Mouse (Mus musculus) ES-E14 (cell line): Measurements from ENCODE around the gene Cdc6. TPM values are rescaled to one million over a fixed set of nuclear protein-coding genes. Genes with fewer than 3 reads are reported as not detected.

Source experiments
- DNase-seq: peaks from one replicate; pipeline ENCODE4 v3.0.0-alpha.2; 2013; ENCODE audit warnings: low read depth, low spot score
- H3K27ac ChIP-seq: 2 replicates; pipeline ENCODE4 v1.5.1; 2012; ENCODE audit warnings: low read depth, mild to moderate bottlenecking, low read length, moderate library complexity, mixed read lengths; ENCODE audit not compliant: poor library complexity, insufficient read depth, severe bottlenecking
- H3K36me3 ChIP-seq: 2 replicates; pipeline ENCODE4 v1.6.1; 2012; ENCODE audit warnings: mild to moderate bottlenecking, low read length, moderate library complexity, mixed read lengths; ENCODE audit not compliant: control insufficient read depth, poor library complexity, insufficient read depth, severe bottlenecking
- H3K4me1 ChIP-seq, 2 experiments: fragments of 150-350 bp in 1 of 2; sonication (generic) in 1 of 2; 2 replicates each; pipeline ENCODE4 v1.6.1; 2012; ENCODE audit warnings: low read length in 2 of 2, mild to moderate bottlenecking in 1 of 2, mixed read lengths in 1 of 2; ENCODE audit not compliant: control insufficient read depth in 2 of 2, insufficient read depth in 2 of 2, poor library complexity in 1 of 2
- H3K4me3 ChIP-seq, 2 experiments: fragments of 150-350 bp in 1 of 2; sonication (generic) in 1 of 2; 2 replicates each; pipeline ENCODE4 v1.5.1; 2012; ENCODE audit warnings: low read length in 2 of 2, low read depth in 1 of 2, mild to moderate bottlenecking in 1 of 2, mixed read lengths in 1 of 2; ENCODE audit not compliant: insufficient read depth in 1 of 2, poor library complexity in 1 of 2, severe bottlenecking in 1 of 2
- H3K9ac ChIP-seq: 2 replicates; pipeline ENCODE4 v1.6.1; 2012; ENCODE audit warnings: low read depth, mild to moderate bottlenecking, low read length, mixed read lengths; ENCODE audit not compliant: poor library complexity, insufficient read depth, severe bottlenecking
- H3K9me3 ChIP-seq: fragments of 150-350 bp; sonication (generic); 2 replicates; pipeline ENCODE4 v1.6.1; 2012; ENCODE audit warnings: low read depth, mild to moderate bottlenecking, low read length; ENCODE audit not compliant: control insufficient read depth, insufficient read depth
- CHD2 ChIP-seq: IDR thresholded peaks from 2 replicates; pipeline ENCODE4 v1.6.1; 2014; ENCODE audit warnings: mild to moderate bottlenecking, low read depth, low read length, inconsistent platforms
- HCFC1 ChIP-seq: IDR thresholded peaks from 2 replicates; pipeline ENCODE4 v1.6.1; 2012; ENCODE audit warnings: low read length, inconsistent platforms, borderline replicate concordance; ENCODE audit not compliant: insufficient read depth
- MAFK ChIP-seq: IDR thresholded peaks from 2 replicates; pipeline ENCODE4 v1.6.1; 2014; ENCODE audit warnings: mild to moderate bottlenecking, low read depth, low read length, inconsistent platforms; ENCODE audit not compliant: insufficient read depth
- ZC3H11A ChIP-seq: IDR thresholded peaks from 2 replicates; pipeline ENCODE4 v1.6.1; 2012; ENCODE audit warnings: low read depth, mild to moderate bottlenecking, inconsistent platforms, low read length, borderline replicate concordance
- ZNF384 ChIP-seq: IDR thresholded peaks from 2 replicates; pipeline ENCODE4 v1.6.1; 2012; ENCODE audit warnings: low read depth, low read length, inconsistent platforms
- in situ Hi-C, 2 experiments: fragments of 600-800 bp; cut with MboI; formaldehyde crosslinking; loops; one replicate each; pipeline ENCODE4 v1.15.1; 2025; ENCODE audit warnings: low sequenced_read_pairs in 2 of 2, inconsistent platforms in 1 of 2; ENCODE audit not compliant: unreplicated experiment in 2 of 2
- total RNA-seq: library from RNA; depleted of rRNA; stranded (reverse); fragments of 300-350 nt; gene quantifications from 2 replicates; pipeline ENCODE4 v1.2.3, GENCODE M21; 2012

The Cdc6 gene
- total RNA-seq, 1 experiment: 51.3 TPM

DNA sequence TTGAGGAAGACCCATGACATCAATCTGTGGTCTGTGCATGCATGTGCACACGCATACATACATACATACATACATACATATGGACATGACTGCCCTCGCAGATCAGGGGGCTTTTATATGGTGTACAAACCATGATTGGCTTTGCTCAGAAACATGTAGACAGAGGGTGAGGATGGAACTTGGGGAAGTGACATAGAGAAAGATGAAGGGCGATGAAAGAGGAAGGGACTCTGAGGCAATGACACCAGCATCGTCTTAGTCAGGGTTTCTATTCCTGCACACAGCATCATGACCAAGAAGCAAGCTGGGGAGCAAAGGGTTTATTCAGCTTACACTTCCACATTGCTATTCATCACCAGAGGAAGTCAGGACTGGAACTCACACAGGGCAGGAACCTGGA is 18.5 kb upstream of the Cdc6 start:
- Histone ChIP-seq H3K9ac (no peak overlapping the region), H3K36me3 (peaks cover 4% of the 10 kb centered on the region; the same call in 1 of the 2 replicates), H3K9me3 (no peaks in the 10 kb centered on the region), H3K4me3 (no peak overlapping the region), H3K4me1 (peaks cover 0 to 12% of the 10 kb centered on the region in 2 experiments; a peak in 1 of 4 replicates), H3K27ac (no peak overlapping the region)
- in situ Hi-C loops: no loop called here
- no peak for DNase-seq
- no peak for TF ChIP-seq MAFK
- no peak for TF ChIP-seq CHD2
- TF ChIP-seq HCFC1: no peak
- no peak for TF ChIP-seq ZNF384
- TF ChIP-seq ZC3H11A: no peak

DNA sequence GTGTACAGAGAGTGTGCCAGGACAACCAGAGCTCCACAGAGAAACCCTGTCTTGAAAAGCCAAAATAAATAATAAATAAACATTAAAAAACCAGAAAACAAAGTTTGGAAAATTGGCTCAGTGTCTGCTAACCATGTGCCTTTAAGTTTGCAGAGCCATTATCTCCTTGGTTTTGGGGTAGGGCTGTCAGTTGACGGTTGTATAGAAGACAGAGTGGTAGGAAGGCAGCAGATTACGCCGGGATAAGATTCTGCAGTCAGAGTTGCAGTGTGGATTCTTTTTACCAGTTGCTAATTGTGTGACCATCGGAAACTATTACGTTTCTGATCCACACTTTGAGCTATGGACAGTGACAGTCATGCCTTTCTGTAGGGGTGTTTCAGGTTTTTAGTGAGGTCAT is 17.6 kb upstream of the Cdc6 start:
- Histone ChIP-seq H3K36me3 (peaks cover 4% of the 10 kb centered on the region; the same call in 1 of the 2 replicates), H3K9ac (no peak overlapping the region), H3K4me1 (peaks cover 0 to 12% of the 10 kb centered on the region in 2 experiments; a peak in 1 of 4 replicates), H3K27ac (no peak overlapping the region), H3K9me3 (no peaks in the 10 kb centered on the region), H3K4me3 (no peak overlapping the region)
- in situ Hi-C loops: no loop called here
- no peak for TF ChIP-seq MAFK
- DNase-seq: no peak

DNA sequence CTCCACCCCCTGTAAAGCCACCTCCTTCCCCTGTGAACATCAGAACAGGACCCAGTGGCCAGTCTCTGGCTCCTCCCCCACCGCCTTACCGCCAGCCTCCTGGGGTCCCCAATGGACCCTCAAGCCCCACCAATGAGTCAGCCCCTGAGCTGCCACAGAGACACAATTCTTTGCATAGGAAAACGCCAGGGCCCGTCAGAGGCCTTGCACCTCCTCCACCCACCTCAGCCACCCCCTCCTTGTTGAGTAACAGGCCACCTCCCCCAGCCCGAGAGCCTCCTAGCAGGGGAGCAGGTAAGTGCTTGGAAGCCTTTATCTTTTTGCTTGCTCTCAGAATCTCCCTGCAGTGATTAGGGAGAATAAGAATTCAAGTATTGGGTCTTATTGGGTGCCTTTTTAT is 15.2 kb upstream of the Cdc6 start:
- Histone ChIP-seq H3K27ac (no peak overlapping the region), H3K4me1 (peaks cover 0 to 14% of the 10 kb centered on the region in 2 experiments; a peak in 2 of 4 replicates), H3K9me3 (no peaks in the 10 kb centered on the region), H3K4me3 (peak overlapping the region; percentile 5 to 25; a peak in 2 of 4 replicates), H3K36me3 (peaks cover 10% of the 10 kb centered on the region; the same call in 1 of the 2 replicates), H3K9ac (no peak overlapping the region)
- in situ Hi-C loops: no loop called here
- DNase-seq: no peak
- TF ChIP-seq MAFK (no peak), CHD2 (no peak), HCFC1 (no peak), ZNF384 (no peak), ZC3H11A (no peak)

DNA sequence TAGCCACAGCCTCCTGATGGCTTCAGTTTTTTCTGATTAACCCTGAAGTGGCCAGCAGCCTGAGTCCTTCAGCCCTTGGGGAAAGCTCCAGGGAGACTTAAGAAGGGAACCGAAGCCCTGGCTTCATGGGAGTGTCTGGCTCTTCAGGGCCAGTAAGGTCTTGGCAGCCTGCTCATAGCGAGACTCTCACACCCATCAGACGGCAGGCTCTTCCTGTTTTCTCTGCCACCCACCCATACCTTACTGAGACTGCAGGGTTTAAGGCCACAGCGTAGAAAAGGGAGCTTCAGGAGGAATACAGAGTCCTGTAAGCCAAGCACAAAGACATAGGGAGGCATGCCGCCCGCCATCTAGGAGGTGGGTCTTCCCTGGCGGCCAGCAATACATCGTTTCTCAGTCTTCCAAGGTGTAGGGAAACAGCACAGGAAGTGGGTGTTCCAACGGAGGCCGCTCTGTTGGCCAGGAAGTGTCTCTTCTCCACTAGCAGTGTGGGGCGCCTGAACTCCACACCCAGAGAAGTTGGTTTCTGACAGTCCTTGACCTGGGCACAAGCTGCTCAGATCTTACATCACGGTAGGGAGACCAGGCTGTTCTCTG is 7.0 kb upstream of the Cdc6 start:
- no peak overlapping the region for H3K27ac ChIP-seq
- TF ChIP-seq MAFK (no peak), CHD2 (no peak), ZNF384 (no peak), ZC3H11A (no peak), HCFC1 (no peak)
- H3K4me3 ChIP-seq: peak overlapping the region in 1 of 2 experiments; percentile 11; a peak in 1 of 4 replicates
- H3K9ac ChIP-seq: peak overlapping the region; percentile 4; the same call in 1 of the 2 replicates
- H3K4me1 ChIP-seq: peaks cover 6 to 33% of the 10 kb centered on the region in 2 experiments; a peak in 3 of 4 replicates
- H3K36me3 ChIP-seq: peaks cover 15% of the 10 kb centered on the region; the same call in 1 of the 2 replicates
- no peak for DNase-seq
- in situ Hi-C loops: no loop called here
- H3K9me3 ChIP-seq: no peaks in the 10 kb centered on the region

DNA sequence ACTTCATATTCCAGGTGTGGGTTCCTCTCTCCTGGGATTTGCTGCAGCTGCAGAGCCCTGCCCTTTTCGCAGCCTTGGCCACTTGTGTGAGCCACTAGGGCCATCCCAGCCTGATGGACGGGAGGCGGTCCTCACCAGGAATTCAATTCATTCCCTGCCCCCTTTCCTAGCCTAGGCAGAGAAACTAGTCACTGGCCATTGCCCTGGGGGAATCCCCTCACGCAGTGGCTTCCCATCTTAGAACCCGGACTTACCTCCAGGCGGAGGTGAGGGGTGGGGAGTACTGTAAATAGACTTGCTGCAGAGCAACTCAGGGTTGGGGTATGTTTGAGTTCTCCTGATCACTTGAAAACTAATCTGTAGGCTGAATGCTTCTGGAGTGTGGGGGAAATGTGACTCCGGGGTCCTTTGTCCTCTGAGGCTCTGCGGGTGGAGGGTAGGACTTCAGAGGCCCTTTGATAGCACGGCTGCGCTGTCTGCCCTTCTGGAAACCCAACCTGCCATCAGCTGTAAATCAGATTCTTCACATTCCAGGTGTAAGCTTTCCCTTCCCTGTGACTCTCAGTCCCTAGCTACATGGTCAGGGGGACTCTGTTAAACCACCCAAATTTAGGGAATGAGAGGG is 4.9 kb upstream of the Cdc6 start:
- in situ Hi-C loops: no loop called here
- Histone ChIP-seq H3K36me3 (peaks cover 9% of the 10 kb centered on the region; the same call in 1 of the 2 replicates), H3K4me3 (no peak overlapping the region), H3K27ac (peak overlapping the region; percentile 67), H3K4me1 (peaks cover 6 to 35% of the 10 kb centered on the region in 2 experiments; a peak in 3 of 4 replicates), H3K9ac (0 out of 2 replicates have a peak overlapping the region, but pooled peaks have one; percentile 10), H3K9me3 (no peaks in the 10 kb centered on the region)
- no peak for TF ChIP-seq ZNF384
- no peak for TF ChIP-seq MAFK
- no peak for TF ChIP-seq HCFC1
- no peak for TF ChIP-seq CHD2
- no peak for TF ChIP-seq ZC3H11A
- no peak for DNase-seq
